Mouse (Mus musculus) midbrain, embryonic 10.5 days (tissue): ENCODE measurements around the gene 4931406C07Rik. TPM values are rescaled to one million over a fixed set of nuclear protein-coding genes. Genes with fewer than 3 reads are reported as not detected.
"Not testable (repeated sequence)": the region's sequence is repeated elsewhere in the genome, so short reads cannot be mapped to it uniquely, and the experiment has no call there.

Experiments used
- DNase-seq: peaks from one replicate; pipeline ENCODE4 v3.0.0-alpha.2; 2017; ENCODE audit warnings: low spot score
- H3K27ac ChIP-seq: fragments of 300-500 bp; sonication (generic); replicated peaks from 2 replicates; pipeline ENCODE4 v1.5.1; 2016; ENCODE audit warnings: mild to moderate bottlenecking
- H3K27me3 ChIP-seq: fragments of 300-500 bp; sonication (generic); 2 replicates; pipeline ENCODE4 v1.6.1; 2016; ENCODE audit warnings: low read depth, mild to moderate bottlenecking; ENCODE audit not compliant: poor library complexity, severe bottlenecking
- H3K36me3 ChIP-seq: fragments of 300-500 bp; sonication (generic); 2 replicates; pipeline ENCODE4 v1.6.1; 2016; ENCODE audit warnings: mild to moderate bottlenecking, moderate library complexity
- H3K4me1 ChIP-seq: fragments of 300-500 bp; sonication (generic); 2 replicates; pipeline ENCODE4 v1.6.1; 2016
- H3K4me3 ChIP-seq: fragments of 300-500 bp; sonication (generic); 2 replicates; pipeline ENCODE4 v1.5.1; 2016; ENCODE audit warnings: mild to moderate bottlenecking, moderate library complexity
- H3K9me3 ChIP-seq: fragments of 300-500 bp; sonication (generic); replicated peaks from 2 replicates; pipeline ENCODE4 v1.6.1; 2016; ENCODE audit warnings: mild to moderate bottlenecking
- WGBS: fragments of 180-500 bp; shearing (Covaris S2); methylation state at CpG from one replicate; pipeline ENCODE4 v1.1.7; 2016; 5-methylcytosine and 5-hydroxymethylcytosine counted together
- polyA plus RNA-seq: library from polyadenylated mRNA; unstranded; fragments of >200 nt; fragmentation: Nextera tagmentation; extraction: Ambion mirVana; gene quantifications from 2 replicates; pipeline ENCODE4 v1.2.1, GENCODE M21; 2016

The 4931406C07Rik gene
- polyA plus RNA-seq, 1 experiment from 2014 or later = 5.3 TPM

GRCm38 (mm10) chr9:15307257-15307656, 1.0 kb upstream of the 4931406C07Rik start:
- H3K27ac ChIP-seq = peak overlapping the region; percentile 98
- H3K9me3 ChIP-seq = no peaks in the 10 kb centered on the region
- peak overlapping the region; percentile 88 for H3K4me3 ChIP-seq
- no peak for DNase-seq
- peaks cover 52% of the 10 kb centered on the region for H3K36me3 ChIP-seq
- H3K27me3 ChIP-seq = no peaks in the 10 kb centered on the region
- WGBS = 16% methylated on average over 6 of the region's 6 CpGs
- H3K4me1 ChIP-seq = peaks cover 35% of the 10 kb centered on the region

- 14% methylated on average over 45 of the region's 45 CpGs for WGBS
Observed at GRCm38 (mm10) chr9:15305503-15306397, 498 bp downstream of the 4931406C07Rik start, which contains the start of gene Taf1d. TSS of gene Taf1d (plus strand) at chr9:15306214.

GRCm38 (mm10) chr9:15302881-15303280, 3.4 kb downstream of the 4931406C07Rik start:
- no peak overlapping the region for H3K4me3 ChIP-seq
- H3K9me3 ChIP-seq = no peaks in the 10 kb centered on the region
- WGBS = 76% methylated on average over 2 of the region's 2 CpGs
- H3K27me3 ChIP-seq = no peaks in the 10 kb centered on the region
- no peak for DNase-seq
- peaks cover 8% of the 10 kb centered on the region for H3K36me3 ChIP-seq
- H3K27ac ChIP-seq = no peak overlapping the region
- H3K4me1 ChIP-seq = peaks cover 17% of the 10 kb centered on the region

More at GRCm38 (mm10) chr9:15305503-15306397, 498 bp downstream of the 4931406C07Rik start, which contains the start of gene Taf1d:
- Histone ChIP-seq H3K27me3 (no peaks in the 10 kb centered on the region), H3K36me3 (peaks cover 37% of the 10 kb centered on the region), H3K9me3 (no peaks in the 10 kb centered on the region), H3K4me3 (peak within 1 kb of the TSS; percentile 88), H3K4me1 (peaks cover 35% of the 10 kb centered on the region), H3K27ac (peak within 1 kb of the TSS; percentile 98)
- peak; percentile 95 for DNase-seq

GRCm38 (mm10) chr9:15302006-15302405, 4.2 kb downstream of the 4931406C07Rik start:
- H3K4me1 ChIP-seq, H3K27ac ChIP-seq, DNase-seq, H3K4me3 ChIP-seq, H3K27me3 ChIP-seq, H3K36me3 ChIP-seq, H3K9me3 ChIP-seq: not testable (repeated sequence)
- 82% methylated on average over 6 of the region's 6 CpGs for WGBS

GRCm38 (mm10) chr9:15301399-15301798, 4.8 kb downstream of the 4931406C07Rik start:
- no peak overlapping the region for H3K4me3 ChIP-seq
- DNase-seq = no peak
- H3K27me3 ChIP-seq = no peaks in the 10 kb centered on the region
- H3K27ac ChIP-seq = no peak overlapping the region
- no peaks in the 10 kb centered on the region for H3K9me3 ChIP-seq
- no peaks in the 10 kb centered on the region for H3K36me3 ChIP-seq
- 70% methylated on average over 6 of the region's 6 CpGs for WGBS
- H3K4me1 ChIP-seq = peaks cover 4% of the 10 kb centered on the region; the same call in 1 of the 2 replicates

GRCm38 (mm10) chr9:15300056-15300455, 6.2 kb downstream of the 4931406C07Rik start:
- Histone ChIP-seq H3K4me1 (no peaks in the 10 kb centered on the region; the same call in 1 of the 2 replicates), H3K36me3 (no peaks in the 10 kb centered on the region), H3K27me3 (no peaks in the 10 kb centered on the region), H3K9me3 (no peaks in the 10 kb centered on the region), H3K27ac (no peak overlapping the region), H3K4me3 (no peak overlapping the region)
- 93% methylated on average over 5 of the region's 5 CpGs for WGBS
- no peak for DNase-seq

GRCm38 (mm10) chr9:15298451-15298850, 7.8 kb downstream of the 4931406C07Rik start:
- Histone ChIP-seq H3K27ac (no peak overlapping the region), H3K36me3 (no peaks in the 10 kb centered on the region; the same call in 1 of the 2 replicates), H3K4me1 (no peaks in the 10 kb centered on the region), H3K27me3 (no peaks in the 10 kb centered on the region), H3K9me3 (no peaks in the 10 kb centered on the region), H3K4me3 (no peak overlapping the region)
- 77% methylated on average over 2 of the region's 2 CpGs for WGBS
- no peak for DNase-seq

GRCm38 (mm10) chr9:15297112-15297511, 9.1 kb downstream of the 4931406C07Rik start:
- H3K36me3 ChIP-seq = no peaks in the 10 kb centered on the region; the same call in 1 of the 2 replicates
- no peak overlapping the region for H3K4me3 ChIP-seq
- no peaks in the 10 kb centered on the region for H3K27me3 ChIP-seq
- H3K9me3 ChIP-seq = no peaks in the 10 kb centered on the region
- no peaks in the 10 kb centered on the region for H3K4me1 ChIP-seq
- no peak for DNase-seq
- no peak overlapping the region for H3K27ac ChIP-seq
- 87% methylated on average over 7 of the region's 7 CpGs for WGBS

GRCm38 (mm10) chr9:15289251-15289650, 17.0 kb downstream of the 4931406C07Rik start:
- Histone ChIP-seq H3K27me3 (no peaks in the 10 kb centered on the region), H3K27ac (no peak overlapping the region), H3K36me3 (no peaks in the 10 kb centered on the region; the same call in 1 of the 2 replicates), H3K4me3 (no peak overlapping the region), H3K9me3 (no peaks in the 10 kb centered on the region), H3K4me1 (no peaks in the 10 kb centered on the region)
- WGBS = 88% methylated on average over 6 of the region's 6 CpGs
- DNase-seq = no peak

- no peak overlapping the region for H3K27ac ChIP-seq
- WGBS = 88% methylated on average over 3 of the region's 3 CpGs
- H3K4me1 ChIP-seq = no peaks in the 10 kb centered on the region
- no peaks in the 10 kb centered on the region for H3K27me3 ChIP-seq
- DNase-seq = no peak
- no peaks in the 10 kb centered on the region for H3K36me3 ChIP-seq
- H3K4me3 ChIP-seq = no peak overlapping the region
- H3K9me3 ChIP-seq = no peaks in the 10 kb centered on the region
Observed at GRCm38 (mm10) chr9:15288402-15288801, 17.8 kb downstream of the 4931406C07Rik start.

- Histone ChIP-seq H3K36me3 (no peaks in the 10 kb centered on the region), H3K4me1 (no peaks in the 10 kb centered on the region), H3K4me3 (no peak overlapping the region), H3K27me3 (no peaks in the 10 kb centered on the region), H3K27ac (no peak overlapping the region), H3K9me3 (no peaks in the 10 kb centered on the region)
- DNase-seq = no peak
- WGBS = 59% methylated on average over 6 of the region's 6 CpGs
Observed at GRCm38 (mm10) chr9:15287846-15288245, 18.4 kb downstream of the 4931406C07Rik start.

- no peak for DNase-seq
- H3K36me3 ChIP-seq = no peaks in the 10 kb centered on the region
- peaks cover 10% of the 10 kb centered on the region for H3K4me1 ChIP-seq
- no peak overlapping the region for H3K4me3 ChIP-seq
- 65% methylated on average over 3 of the region's 3 CpGs for WGBS
- H3K9me3 ChIP-seq = no peaks in the 10 kb centered on the region
- H3K27me3 ChIP-seq = no peaks in the 10 kb centered on the region
- H3K27ac ChIP-seq = no peak overlapping the region
Observed at GRCm38 (mm10) chr9:15285443-15285842, 20.8 kb downstream of the 4931406C07Rik start.

GRCm38 (mm10) chr9:15280491-15280879, 25.8 kb downstream of the 4931406C07Rik start:
- Histone ChIP-seq H3K9me3 (no peaks in the 10 kb centered on the region), H3K4me1 (peaks cover 25% of the 10 kb centered on the region), H3K36me3 (peaks cover 19% of the 10 kb centered on the region), H3K4me3 (peak overlapping the region; percentile 98), H3K27me3 (no peaks in the 10 kb centered on the region), H3K27ac (peak overlapping the region; percentile 92)
- no peak for DNase-seq
- 54% methylated on average over 5 of the region's 5 CpGs for WGBS
